Mouse (Mus musculus) liver, postnatal 0 days (tissue): ENCODE data around the gene Ccnd2. TPM values are rescaled to one million over a fixed set of nuclear protein-coding genes. Genes with fewer than 3 reads are reported as not detected.

Source experiments
- ATAC-seq: fragments of 200-750 bp; cut with Nextera tagmentation; 2 replicates; pipeline ENCODE4 v1.8.0; 2017; ENCODE audit warnings: mild to moderate bottlenecking, moderate library complexity
- DNase-seq: peaks from one replicate; pipeline ENCODE4 v3.0.0-alpha.2; 2016
- H3K27ac ChIP-seq: fragments of 300-500 bp; sonication (generic); 2 replicates; pipeline ENCODE4 v1.5.1; 2014; ENCODE audit warnings: antibody characterized with exemption, moderate library complexity, mild to moderate bottlenecking, low read depth
- H3K27me3 ChIP-seq: fragments of 300-500 bp; sonication (generic); 2 replicates; pipeline ENCODE4 v1.6.1; 2014; ENCODE audit warnings: low read length, control low read depth, mixed read lengths; ENCODE audit not compliant: insufficient read depth
- H3K36me3 ChIP-seq: fragments of 300-500 bp; sonication (generic); replicated peaks from 2 replicates; pipeline ENCODE4 v1.6.1; 2014; ENCODE audit warnings: mild to moderate bottlenecking, control low read depth, low read length, moderate library complexity, mixed read lengths; ENCODE audit not compliant: insufficient read depth
- H3K4me1 ChIP-seq: fragments of 300-500 bp; sonication (generic); 2 replicates; pipeline ENCODE4 v1.6.1; 2014; ENCODE audit warnings: antibody characterized with exemption, mild to moderate bottlenecking, control low read depth; ENCODE audit not compliant: insufficient read depth
- H3K4me2 ChIP-seq: fragments of 300-500 bp; sonication (generic); 2 replicates; pipeline ENCODE4 v1.6.1; 2014; ENCODE audit warnings: low read depth, mild to moderate bottlenecking, low read length, moderate library complexity, mixed read lengths
- H3K4me3 ChIP-seq: fragments of 300-500 bp; sonication (generic); 2 replicates; pipeline ENCODE4 v1.5.1; 2014; ENCODE audit warnings: low read depth, low read length
- H3K9ac ChIP-seq: fragments of 300-500 bp; sonication (generic); replicated peaks from 2 replicates; pipeline ENCODE4 v1.6.1; 2014; ENCODE audit warnings: mild to moderate bottlenecking, moderate library complexity
- H3K9me3 ChIP-seq: fragments of 300-500 bp; sonication (generic); 2 replicates; pipeline ENCODE4 v1.6.1; 2016; ENCODE audit warnings: mild to moderate bottlenecking, control low read depth, low read length, mixed read lengths
- CTCF ChIP-seq: sonication (generic); IDR thresholded peaks from 2 replicates; pipeline ENCODE4 v1.5.1; 2016; ENCODE audit warnings: antibody characterized with exemption, low read depth
- EP300 ChIP-seq: IDR thresholded peaks from 2 replicates; pipeline ENCODE4 v1.6.1; 2016; ENCODE audit warnings: antibody characterized with exemption, low read depth, mild to moderate bottlenecking
- WGBS: fragments of 180-500 bp; shearing (Covaris S2); extraction: QIAGEN DNeasy Blood & Tissue Kit; methylation state at CpG from one replicate; pipeline ENCODE4 v1.1.7; 2014; ENCODE audit not compliant: insufficient replicate concordance; 5-methylcytosine and 5-hydroxymethylcytosine counted together
- polyA plus RNA-seq: library from polyadenylated mRNA; unstranded; fragments of >200 nt; fragmentation: Nextera tagmentation; extraction: Ambion mirVana; gene quantifications from 2 replicates; pipeline ENCODE4 v1.2.1, GENCODE M21; 2015

Ccnd2 gene
- polyA plus RNA-seq, 1 experiment from 2014 or later: 38.4 TPM

- H3K27ac ChIP-seq: peak overlapping the region; percentile 62
- H3K4me3 ChIP-seq: peak overlapping the region; percentile 71
- no peak for ATAC-seq
- TF ChIP-seq CTCF: no peak
- no peak for TF ChIP-seq EP300
- H3K27me3 ChIP-seq: peaks cover 85% of the 10 kb centered on the region
- under 1% methylated on average over 27 of the region's 34 CpGs for WGBS
- peak; percentile 71 for DNase-seq
- H3K4me1 ChIP-seq: peaks cover 38% of the 10 kb centered on the region
- H3K36me3 ChIP-seq: no peaks in the 10 kb centered on the region
- no peaks in the 10 kb centered on the region for H3K9me3 ChIP-seq
- H3K9ac ChIP-seq: 0 out of 2 replicates have a peak overlapping the region, but pooled peaks have one; percentile 16
- H3K4me2 ChIP-seq: peak overlapping the region; percentile 96
Observed at GRCm38 (mm10) chr6:127154708-127155268, 2.8 kb upstream of the Ccnd2 start.

GRCm38 (mm10) chr6:127153972-127154707 is 2.1 kb upstream of the Ccnd2 start:
- Histone ChIP-seq H3K9me3 (no peaks in the 10 kb centered on the region), H3K4me2 (peak overlapping the region; percentile 96), H3K4me1 (peaks cover 42% of the 10 kb centered on the region), H3K9ac (0 out of 2 replicates have a peak overlapping the region, but pooled peaks have one; percentile 16), H3K27ac (peak overlapping the region; percentile 62), H3K36me3 (no peaks in the 10 kb centered on the region), H3K4me3 (peak overlapping the region; percentile 71), H3K27me3 (peaks cover 84% of the 10 kb centered on the region)
- TF ChIP-seq EP300: no peak
- TF ChIP-seq CTCF: no peak
- ATAC-seq: no peak
- no peak for DNase-seq
- 1% methylated on average over 30 of the region's 30 CpGs for WGBS

- Histone ChIP-seq H3K4me1 (peaks cover 42% of the 10 kb centered on the region), H3K9ac (0 out of 2 replicates have a peak overlapping the region, but pooled peaks have one; percentile 8), H3K9me3 (no peaks in the 10 kb centered on the region), H3K27ac (no peak overlapping the region), H3K27me3 (peaks cover 88% of the 10 kb centered on the region), H3K36me3 (no peaks in the 10 kb centered on the region), H3K4me3 (peak overlapping the region; percentile 71), H3K4me2 (peak overlapping the region; percentile 96)
- WGBS: under 1% methylated on average over 28 of the region's 28 CpGs
- TF ChIP-seq EP300 (no peak), CTCF (no peak)
- no peak for ATAC-seq
- DNase-seq: no peak
Observed at GRCm38 (mm10) chr6:127153296-127153800, 1.4 kb upstream of the Ccnd2 start.

GRCm38 (mm10) chr6:127151565-127152105 is 358 bp downstream of the Ccnd2 start:
- 0 out of 2 replicates have a peak, but pooled peaks have one; percentile 25 for TF ChIP-seq CTCF
- no peak for TF ChIP-seq EP300
- under 1% methylated on average over 29 of the region's 29 CpGs for WGBS
- ATAC-seq (peak; percentile 56), DNase-seq (peak; percentile 55)
- peak overlapping the region; percentile 73 for H3K27ac ChIP-seq
- peaks cover 75% of the 10 kb centered on the region for H3K27me3 ChIP-seq
- peak overlapping the region; percentile 71 for H3K4me3 ChIP-seq
- H3K36me3 ChIP-seq: no peaks in the 10 kb centered on the region
- H3K9ac ChIP-seq: peak overlapping the region; percentile 41
- H3K4me2 ChIP-seq: peak overlapping the region; percentile 96
- H3K9me3 ChIP-seq: no peaks in the 10 kb centered on the region
- H3K4me1 ChIP-seq: peaks cover 42% of the 10 kb centered on the region

GRCm38 (mm10) chr6:127150663-127151564 is 1.1 kb downstream of the Ccnd2 start:
- no peaks in the 10 kb centered on the region for H3K36me3 ChIP-seq
- H3K4me1 ChIP-seq: peaks cover 42% of the 10 kb centered on the region
- no peaks in the 10 kb centered on the region for H3K9me3 ChIP-seq
- ATAC-seq (peak; percentile 64), DNase-seq (peak; percentile 71)
- peaks cover 71% of the 10 kb centered on the region for H3K27me3 ChIP-seq
- peak overlapping the region; percentile 96 for H3K4me2 ChIP-seq
- peak overlapping the region; percentile 73 for H3K27ac ChIP-seq
- peak overlapping the region; percentile 71 for H3K4me3 ChIP-seq
- no peak for TF ChIP-seq CTCF
- no peak for TF ChIP-seq EP300
- WGBS: 2% methylated on average over 31 of the region's 34 CpGs
- H3K9ac ChIP-seq: peak overlapping the region; percentile 66
